Mouse (Mus musculus): ENCODE measurements at regions not wholly inside any gene's neighbourhood (a gene's known extent, or its start where the extent isn't known, plus 50 kb on each side); places are given as distances from the start of the nearest gene placed in this dataset.
"Not testable (repeated sequence)": the region's sequence is repeated elsewhere in the genome, so short reads cannot be mapped to it uniquely, and the experiment has no call there.

- ATAC-seq (ENCODE audit: low read depth), result no peak
- WGBS, result 80% methylated on average over 3 of the region's 3 CpGs
- no peak overlapping the region for H3K9ac ChIP-seq
- H3K9me3 ChIP-seq, result no peaks in the 10 kb centered on the region
- no peaks in the 10 kb centered on the region for H3K4me1 ChIP-seq (replicated peaks)
- no peak overlapping the region for H3K4me3 ChIP-seq
- no peaks in the 10 kb centered on the region for H3K36me3 ChIP-seq
- H3K27me3 ChIP-seq, result no peaks in the 10 kb centered on the region
- H3K27ac ChIP-seq (replicated peaks), result no peak overlapping the region
- H3K4me2 ChIP-seq, result no peak overlapping the region
Measured at GRCm38 (mm10) chr13:25647711-25648429, 377.6 kb upstream of the Nrsn1 start.

DNA sequence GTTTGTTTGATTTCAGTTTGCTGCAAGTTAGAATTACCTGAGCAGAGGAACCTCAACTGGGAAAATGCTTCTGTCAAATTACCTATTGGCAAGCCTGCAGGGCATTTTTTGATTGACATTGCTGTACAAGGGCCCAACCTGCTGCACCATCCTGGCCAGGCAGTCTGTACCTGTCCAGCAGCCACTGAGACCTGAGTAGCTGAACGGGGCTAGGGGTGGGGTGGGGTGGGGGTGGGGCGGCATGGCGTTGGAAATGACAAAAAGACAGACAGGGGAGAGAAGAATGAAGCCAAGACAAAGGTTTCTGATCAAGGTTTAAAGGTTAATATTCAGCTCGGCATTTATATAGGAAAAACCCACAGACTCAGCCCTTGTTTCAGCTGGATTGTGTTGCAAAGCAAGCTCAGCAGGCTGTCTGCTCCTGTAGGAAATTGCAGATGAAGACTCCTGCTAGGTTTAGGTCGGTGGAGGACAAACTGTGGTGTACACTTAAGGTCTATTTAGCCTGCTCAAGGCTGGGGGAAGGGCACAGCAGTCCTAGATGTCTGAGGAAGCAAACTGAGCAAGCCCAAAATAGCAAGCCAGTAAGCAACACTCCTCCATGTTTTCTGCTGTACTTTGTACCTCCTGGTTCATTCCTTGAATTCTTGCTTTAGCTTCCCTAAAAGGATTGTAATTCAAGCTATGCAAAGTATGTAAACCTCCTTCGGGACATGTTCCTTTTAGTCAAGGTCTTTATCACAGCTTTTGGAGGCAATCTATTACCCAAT lies 369.4 kb upstream of the Nrsn1 start:
- no peak for ATAC-seq (ENCODE audit: low read depth)
- no peak overlapping the region for H3K27ac ChIP-seq (replicated peaks)
- H3K27me3 ChIP-seq, result no peaks in the 10 kb centered on the region
- H3K36me3 ChIP-seq, result no peaks in the 10 kb centered on the region
- no peaks in the 10 kb centered on the region for H3K9me3 ChIP-seq
- H3K4me1 ChIP-seq (replicated peaks), result no peaks in the 10 kb centered on the region
- no peak overlapping the region for H3K4me2 ChIP-seq
- H3K9ac ChIP-seq, result no peak overlapping the region
- no peak overlapping the region for H3K4me3 ChIP-seq
- WGBS, result 15% methylated on average over 6 of the region's 6 CpGs

DNA sequence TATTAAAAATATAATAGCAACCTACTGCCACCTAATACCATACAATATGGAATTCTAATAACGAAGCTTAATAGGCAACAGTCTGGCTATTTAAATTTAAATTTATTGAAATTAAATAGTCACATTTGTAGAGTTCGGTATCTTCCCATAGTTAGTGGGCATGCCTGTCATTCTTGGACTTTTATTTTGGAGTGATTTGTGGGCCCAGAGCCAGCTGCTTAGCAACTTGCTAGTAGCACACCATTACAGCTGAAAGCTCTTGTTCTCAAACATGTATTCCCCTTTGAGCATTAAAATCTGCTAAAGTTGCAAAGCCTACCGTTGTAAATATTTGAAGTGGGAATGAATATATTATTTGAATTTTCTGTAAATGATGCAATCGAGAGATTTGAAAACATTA lies 359.2 kb upstream of the Nrsn1 start:
- Histone ChIP-seq H3K4me1 (replicated peaks) (no peaks in the 10 kb centered on the region), H3K27me3 (no peaks in the 10 kb centered on the region), H3K9ac (no peak overlapping the region), H3K27ac (replicated peaks) (no peak overlapping the region), H3K4me3 (no peak overlapping the region), H3K36me3 (no peaks in the 10 kb centered on the region), H3K4me2 (no peak overlapping the region), H3K9me3 (no peaks in the 10 kb centered on the region)
- 34% methylated on average over 4 of the region's 4 CpGs for WGBS
- no peak for ATAC-seq (ENCODE audit: low read depth)

GRCm38 (mm10) chr13:25617578-25617977 lies 347.3 kb upstream of the Nrsn1 start:
- no peaks in the 10 kb centered on the region; the same call in 1 of the 2 replicates for H3K9me3 ChIP-seq
- H3K4me1 ChIP-seq (replicated peaks), result 0 out of 2 replicates have a peak, but pooled peaks cover 5% of the 10 kb centered on the region
- no peaks in the 10 kb centered on the region for H3K27me3 ChIP-seq
- H3K36me3 ChIP-seq, result no peaks in the 10 kb centered on the region
- no peak overlapping the region for H3K4me2 ChIP-seq
- 44% methylated on average over 4 of the region's 4 CpGs for WGBS
- no peak overlapping the region for H3K4me3 ChIP-seq
- no peak for ATAC-seq (ENCODE audit: low read depth)
- no peak overlapping the region for H3K27ac ChIP-seq (replicated peaks)
- no peak overlapping the region for H3K9ac ChIP-seq

- 58% methylated on average over 4 of the region's 4 CpGs for WGBS
- no peak overlapping the region for H3K4me2 ChIP-seq
- no peak for ATAC-seq (ENCODE audit: low read depth)
Measured at GRCm38 (mm10) chr13:25611986-25612385, 341.7 kb upstream of the Nrsn1 start.

GRCm38 (mm10) chr13:25609641-25610040 lies 339.3 kb upstream of the Nrsn1 start:
- H3K27ac ChIP-seq (replicated peaks), result no peak overlapping the region
- H3K4me2 ChIP-seq, result no peak overlapping the region

More at GRCm38 (mm10) chr13:25611986-25612385, 341.7 kb upstream of the Nrsn1 start:
- no peaks in the 10 kb centered on the region for H3K4me1 ChIP-seq (replicated peaks)
- no peaks in the 10 kb centered on the region for H3K27me3 ChIP-seq
- no peak overlapping the region for H3K27ac ChIP-seq (replicated peaks)
- H3K36me3 ChIP-seq, result no peaks in the 10 kb centered on the region
- H3K4me3 ChIP-seq, result no peak overlapping the region
- no peak overlapping the region for H3K9ac ChIP-seq
- no peaks in the 10 kb centered on the region for H3K9me3 ChIP-seq

DNA sequence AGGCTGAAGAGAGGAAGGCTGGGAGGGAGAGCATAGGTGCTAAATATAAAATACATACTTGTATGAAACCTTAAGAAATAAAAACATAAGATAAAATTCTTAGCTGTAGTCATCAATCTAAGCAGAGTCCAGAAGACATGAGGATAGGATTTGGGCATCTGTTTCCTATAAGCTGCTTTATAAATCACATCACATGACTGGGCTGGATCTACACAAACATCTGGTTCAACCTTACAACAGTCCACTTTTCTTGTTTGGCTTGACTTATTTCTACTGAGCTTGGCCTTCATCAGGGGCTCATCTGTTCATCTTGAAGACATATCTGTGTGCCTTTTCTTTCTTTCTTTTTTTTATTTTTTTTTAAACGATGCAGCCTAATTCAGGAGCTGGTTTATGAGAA lies 338.9 kb upstream of the Nrsn1 start:
- Histone ChIP-seq H3K9me3 (no peaks in the 10 kb centered on the region), H3K4me3 (no peak overlapping the region), H3K4me2 (no peak overlapping the region), H3K9ac (no peak overlapping the region), H3K4me1 (replicated peaks) (no peaks in the 10 kb centered on the region), H3K27me3 (no peaks in the 10 kb centered on the region), H3K27ac (replicated peaks) (no peak overlapping the region), H3K36me3 (no peaks in the 10 kb centered on the region)
- no peak for ATAC-seq (ENCODE audit: low read depth)
- 85% methylated on average over 1 of the region's 1 CpGs for WGBS

More at GRCm38 (mm10) chr13:25609641-25610040, 339.3 kb upstream of the Nrsn1 start:
- Histone ChIP-seq H3K27me3 (no peaks in the 10 kb centered on the region), H3K4me3 (no peak overlapping the region), H3K4me1 (replicated peaks) (no peaks in the 10 kb centered on the region), H3K9ac (no peak overlapping the region), H3K9me3 (no peaks in the 10 kb centered on the region), H3K36me3 (no peaks in the 10 kb centered on the region)
- no peak for ATAC-seq (ENCODE audit: low read depth)
- 91% methylated on average over 4 of the region's 4 CpGs for WGBS

GRCm38 (mm10) chr13:25601351-25601750 lies 331.0 kb upstream of the Nrsn1 start:
- H3K9ac ChIP-seq; ATAC-seq (ENCODE audit: low read depth); H3K27ac ChIP-seq (replicated peaks); H3K9me3 ChIP-seq; H3K4me2 ChIP-seq; H3K36me3 ChIP-seq; H3K27me3 ChIP-seq; H3K4me3 ChIP-seq: not testable (repeated sequence)
- H3K4me1 ChIP-seq (replicated peaks), result peaks cover 15% of the 10 kb centered on the region

- Histone ChIP-seq H3K36me3 (no peaks in the 10 kb centered on the region), H3K9ac (no peak overlapping the region), H3K4me3 (no peak overlapping the region), H3K9me3 (no peaks in the 10 kb centered on the region), H3K4me2 (no peak overlapping the region), H3K27ac (replicated peaks) (0 out of 2 replicates have a peak overlapping the region, but pooled peaks have one; percentile 46), H3K27me3 (no peaks in the 10 kb centered on the region), H3K4me1 (replicated peaks) (peaks cover 20% of the 10 kb centered on the region)
- WGBS, result 16% methylated on average over 3 of the region's 3 CpGs
- peak; percentile 89 for ATAC-seq (ENCODE audit: low read depth)
Measured at GRCm38 (mm10) chr13:25594629-25595028, 324.3 kb upstream of the Nrsn1 start.

GRCm38 (mm10) chr13:25570641-25571040 lies 300.3 kb upstream of the Nrsn1 start:
- Histone ChIP-seq H3K9ac (no peak overlapping the region), H3K4me2 (no peak overlapping the region), H3K4me1 (replicated peaks) (no peaks in the 10 kb centered on the region), H3K4me3 (no peak overlapping the region), H3K27me3 (no peaks in the 10 kb centered on the region), H3K27ac (replicated peaks) (no peak overlapping the region), H3K36me3 (no peaks in the 10 kb centered on the region), H3K9me3 (no peaks in the 10 kb centered on the region)
- WGBS, result 68% methylated on average over 5 of the region's 5 CpGs
- ATAC-seq (ENCODE audit: low read depth), result no peak

DNA sequence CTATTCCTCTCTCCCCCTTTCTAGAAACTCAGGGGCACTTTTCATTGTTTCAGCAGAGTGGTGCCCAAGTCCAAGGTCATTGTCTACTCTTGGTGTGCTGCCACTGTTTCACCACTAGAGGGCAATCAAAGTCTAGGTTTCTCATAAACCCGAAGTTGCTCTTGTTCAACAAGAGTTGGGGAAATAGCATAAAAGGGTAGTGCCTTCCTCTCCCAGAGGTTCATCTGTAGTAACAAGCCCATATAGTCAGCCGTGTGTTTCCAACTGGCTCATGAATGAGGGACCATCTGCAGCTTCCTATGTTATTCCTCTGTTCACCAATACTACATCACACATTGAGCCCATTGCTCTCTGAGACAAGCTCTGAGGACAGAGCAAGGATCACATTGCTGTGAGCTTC lies 292.4 kb upstream of the Nrsn1 start:
- H3K27me3 ChIP-seq, result no peaks in the 10 kb centered on the region
- no peaks in the 10 kb centered on the region for H3K36me3 ChIP-seq
- 0 out of 2 replicates have a peak, but pooled peaks cover 3% of the 10 kb centered on the region for H3K4me1 ChIP-seq (replicated peaks)
- H3K9ac ChIP-seq, result no peak overlapping the region
- 10% methylated on average over 2 of the region's 2 CpGs for WGBS
- H3K27ac ChIP-seq (replicated peaks), result 0 out of 2 replicates have a peak overlapping the region, but pooled peaks have one; percentile 10
- H3K4me3 ChIP-seq, result no peak overlapping the region
- H3K4me2 ChIP-seq, result no peak overlapping the region
- no peaks in the 10 kb centered on the region for H3K9me3 ChIP-seq
- peak; percentile 32 for ATAC-seq (ENCODE audit: low read depth)

DNA sequence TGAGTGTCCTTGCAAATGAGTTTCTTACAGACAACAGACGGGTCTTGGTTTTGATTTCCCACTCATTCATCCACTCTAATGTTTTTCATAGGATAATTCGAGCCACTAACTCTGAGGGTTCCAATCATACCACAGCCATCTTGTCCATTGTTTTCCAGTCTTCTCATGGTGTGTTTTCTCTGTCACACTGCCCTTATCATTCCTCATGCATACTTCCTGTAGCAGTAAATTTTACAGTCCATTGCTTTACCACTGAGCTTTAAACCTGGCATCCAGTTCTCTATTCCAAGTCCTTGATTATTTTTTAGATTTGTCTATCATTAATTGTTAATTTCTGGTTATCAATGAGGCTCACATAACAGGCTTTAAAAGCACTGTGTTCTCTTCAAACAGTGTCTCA lies 290.0 kb upstream of the Nrsn1 start:
- Histone ChIP-seq H3K4me2 (no peak overlapping the region), H3K27ac (replicated peaks) (no peak overlapping the region), H3K4me3 (no peak overlapping the region), H3K9me3 (no peaks in the 10 kb centered on the region), H3K9ac (no peak overlapping the region), H3K27me3 (no peaks in the 10 kb centered on the region), H3K4me1 (replicated peaks) (0 out of 2 replicates have a peak, but pooled peaks cover 3% of the 10 kb centered on the region), H3K36me3 (no peaks in the 10 kb centered on the region)
- ATAC-seq (ENCODE audit: low read depth), result no peak
- WGBS, result 56% methylated on average over 2 of the region's 2 CpGs

Data from neural tube, embryonic 13.5 days (tissue).